Mouse (Mus musculus) neural tube, embryonic 14.5 days (tissue): Measurements from ENCODE around the gene Clp1. TPM values are rescaled to one million over a fixed set of nuclear protein-coding genes. Genes with fewer than 3 reads are reported as not detected.

ENCODE experiments used
- ATAC-seq: fragments of 200-750 bp; cut with Nextera tagmentation; 2 replicates; pipeline ENCODE4 v1.8.0; 2017; ENCODE audit warnings: low read depth, mild to moderate bottlenecking, moderate TSS enrichment, moderate library complexity
- H3K27ac ChIP-seq: fragments of 300-500 bp; sonication (generic); 2 replicates; pipeline ENCODE4 v1.5.1; 2014; ENCODE audit warnings: low read depth, mild to moderate bottlenecking, control low read depth, low read length, moderate library complexity, mixed read lengths
- H3K27me3 ChIP-seq: fragments of 300-500 bp; sonication (generic); 2 replicates; pipeline ENCODE4 v1.6.1; 2014; ENCODE audit warnings: low read length; ENCODE audit not compliant: control insufficient read depth, insufficient read depth
- H3K36me3 ChIP-seq: fragments of 300-500 bp; sonication (generic); 2 replicates; pipeline ENCODE4 v1.6.1; 2014; ENCODE audit warnings: low read length, mixed read lengths; ENCODE audit not compliant: control insufficient read depth, insufficient read depth
- H3K4me1 ChIP-seq: fragments of 300-500 bp; sonication (generic); 2 replicates; pipeline ENCODE4 v1.6.1; 2014; ENCODE audit warnings: low read length; ENCODE audit not compliant: control insufficient read depth, insufficient read depth
- H3K4me2 ChIP-seq: fragments of 300-500 bp; sonication (generic); 2 replicates; pipeline ENCODE4 v1.6.1; 2014; ENCODE audit warnings: mild to moderate bottlenecking, low read depth, low read length, control low read depth
- H3K4me3 ChIP-seq: fragments of 300-500 bp; sonication (generic); 2 replicates; pipeline ENCODE4 v1.5.1; 2014; ENCODE audit warnings: low read depth, low read length, control low read depth, mixed read lengths
- H3K9ac ChIP-seq: fragments of 300-500 bp; sonication (generic); replicated peaks from 2 replicates; pipeline ENCODE4 v1.6.1; 2014; ENCODE audit warnings: low read depth, mild to moderate bottlenecking, control low read depth, low read length, mixed read lengths
- H3K9me3 ChIP-seq: fragments of 300-500 bp; sonication (generic); 2 replicates; pipeline ENCODE4 v1.6.1; 2016; ENCODE audit warnings: low read length; ENCODE audit not compliant: control insufficient read depth
- WGBS: fragments of 180-500 bp; shearing (Covaris S2); extraction: QIAGEN DNeasy Blood & Tissue Kit; methylation state at CpG from one replicate; pipeline ENCODE4 v1.1.7; 2014; 5-methylcytosine and 5-hydroxymethylcytosine counted together
- polyA plus RNA-seq: library from polyadenylated mRNA; unstranded; fragments of >200 nt; fragmentation: Nextera tagmentation; extraction: Ambion mirVana; gene quantifications from 2 replicates; pipeline ENCODE4 v1.2.1, GENCODE M21; 2014

Gene Clp1
- polyA plus RNA-seq, 1 experiment from 2014 or later, result 20.6 TPM

DNA sequence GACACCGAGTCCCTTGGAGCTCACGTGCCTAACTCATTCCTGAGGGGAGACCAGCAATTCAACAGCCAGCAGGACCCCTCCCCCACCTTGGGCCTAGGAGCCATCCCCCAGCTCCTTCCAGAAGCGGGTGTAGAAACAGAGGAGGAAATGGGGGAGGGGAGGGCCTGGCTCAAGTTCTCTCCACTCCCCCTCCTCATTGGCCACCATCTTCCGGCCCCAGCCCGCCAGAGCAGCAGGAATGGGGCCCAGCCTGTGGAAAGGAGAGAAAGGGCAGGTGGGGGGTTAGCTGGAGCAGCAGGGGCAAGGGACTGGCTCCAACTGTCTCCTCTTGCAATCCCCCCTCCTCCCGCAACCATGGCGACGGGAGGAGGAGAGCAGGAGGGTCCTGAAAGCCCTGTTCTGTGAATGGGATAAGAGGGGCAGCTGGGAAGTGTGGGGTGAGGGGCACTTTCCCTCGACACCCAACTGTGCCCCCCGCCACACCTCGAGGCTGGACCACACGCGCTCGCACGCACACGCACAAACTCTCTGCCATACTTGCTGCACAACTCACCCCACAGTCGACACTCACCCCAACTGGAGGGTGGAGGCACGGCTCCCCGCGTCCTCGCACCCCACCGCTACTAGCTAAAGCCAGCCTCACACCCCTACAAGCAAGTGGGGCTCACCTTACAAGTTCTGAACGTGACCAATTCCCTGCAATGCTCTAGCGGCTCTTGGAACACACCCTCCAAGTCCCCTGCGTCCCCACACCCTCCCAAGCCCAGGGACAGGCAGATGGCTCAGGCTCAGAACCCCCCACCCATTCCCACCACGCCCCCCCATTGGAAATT is 15.5 kb upstream of the Clp1 start:
- peaks cover 23% of the 10 kb centered on the region for H3K4me1 ChIP-seq
- H3K4me3 ChIP-seq, result peak overlapping the region; percentile 80
- peak overlapping the region; percentile 94 for H3K27ac ChIP-seq
- H3K27me3 ChIP-seq, result no peaks in the 10 kb centered on the region
- H3K36me3 ChIP-seq, result no peaks in the 10 kb centered on the region
- peak; percentile 64 for ATAC-seq
- peak overlapping the region; percentile 78 for H3K4me2 ChIP-seq
- peak overlapping the region; percentile 85 for H3K9ac ChIP-seq
- WGBS, result under 1% methylated on average over 24 of the region's 26 CpGs
- no peaks in the 10 kb centered on the region for H3K9me3 ChIP-seq

DNA sequence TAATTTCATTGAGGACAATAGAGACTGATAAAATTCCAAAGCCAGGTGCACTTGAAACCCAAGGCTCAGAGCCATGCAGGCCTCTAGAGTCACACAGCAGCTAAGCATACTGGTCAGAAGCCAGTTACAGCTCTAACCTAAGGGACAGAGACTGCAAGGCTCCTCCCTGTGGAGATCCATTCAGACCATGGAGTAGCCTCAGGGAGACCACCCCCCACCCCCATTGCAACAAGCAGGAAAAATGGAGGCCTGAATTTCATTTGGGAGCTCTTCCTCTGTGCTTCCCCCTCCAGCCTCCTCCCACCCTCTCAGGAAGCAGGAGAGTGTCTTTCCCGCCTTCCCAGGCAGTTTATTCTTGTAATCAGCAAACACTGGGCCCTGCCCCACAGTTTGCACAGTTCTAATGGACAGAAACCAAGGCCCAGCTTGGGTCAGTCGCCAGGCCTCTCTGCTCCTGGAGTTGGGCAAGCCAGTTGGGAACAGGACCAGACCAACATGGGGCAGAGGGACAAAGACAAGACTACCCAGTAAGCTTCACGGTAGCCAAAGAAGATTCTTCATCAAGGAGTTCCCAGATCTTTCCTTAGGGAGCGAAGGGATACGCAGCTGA is 14.8 kb upstream of the Clp1 start:
- ATAC-seq, result peak; percentile 3; the same call in 1 of the 2 replicates
- H3K4me3 ChIP-seq, result peak overlapping the region; percentile 80
- H3K4me2 ChIP-seq, result peak overlapping the region; percentile 78
- H3K27ac ChIP-seq, result peak overlapping the region; percentile 56
- WGBS, result 5% methylated on average over 5 of the region's 5 CpGs
- H3K27me3 ChIP-seq, result no peaks in the 10 kb centered on the region
- H3K9me3 ChIP-seq, result no peaks in the 10 kb centered on the region
- H3K4me1 ChIP-seq, result peaks cover 30% of the 10 kb centered on the region
- H3K36me3 ChIP-seq, result no peaks in the 10 kb centered on the region
- peak overlapping the region; percentile 85; the same call in 1 of the 2 replicates for H3K9ac ChIP-seq

DNA sequence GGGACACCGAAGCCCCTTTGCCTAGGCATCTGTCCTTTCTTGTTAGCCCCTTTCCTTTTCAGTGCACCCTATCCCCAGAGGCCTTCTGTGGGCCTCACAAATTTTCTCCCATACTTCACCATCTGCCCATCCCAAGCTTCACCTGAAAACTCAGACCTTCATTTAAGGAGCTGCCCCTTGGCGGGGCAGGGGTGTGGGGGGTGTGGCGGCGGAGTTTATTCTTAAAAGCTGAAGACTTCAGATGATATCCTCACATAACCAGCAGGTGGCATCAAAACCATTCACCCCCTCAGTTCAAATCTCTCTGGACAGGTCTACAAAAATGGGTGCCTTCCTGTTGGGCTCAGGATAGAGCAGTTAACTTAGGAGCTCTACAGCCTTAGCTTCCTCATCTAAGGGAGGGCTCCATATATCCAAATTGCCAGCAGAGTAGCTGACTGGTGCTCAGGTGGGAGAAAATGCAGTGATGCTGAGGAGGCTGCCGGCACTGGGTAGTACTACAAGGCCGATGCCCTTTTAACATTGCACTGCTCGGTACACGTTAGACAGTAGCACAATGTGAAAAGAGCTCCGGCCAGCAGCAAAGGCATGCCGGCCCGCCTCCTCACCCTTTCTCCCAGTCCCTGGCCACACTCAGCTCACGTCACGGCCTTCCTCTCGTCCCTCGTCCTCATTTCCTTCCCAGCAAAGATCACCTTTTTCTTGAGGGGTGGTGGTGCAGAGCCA is 13.6 kb upstream of the Clp1 start:
- Histone ChIP-seq H3K27me3 (no peaks in the 10 kb centered on the region), H3K4me1 (peaks cover 41% of the 10 kb centered on the region), H3K4me3 (no peak overlapping the region), H3K4me2 (peak overlapping the region; percentile 78; the same call in 1 of the 2 replicates), H3K9ac (no peak overlapping the region), H3K36me3 (no peaks in the 10 kb centered on the region), H3K9me3 (no peaks in the 10 kb centered on the region), H3K27ac (no peak overlapping the region)
- ATAC-seq, result no peak
- WGBS, result 74% methylated on average over 15 of the region's 15 CpGs

DNA sequence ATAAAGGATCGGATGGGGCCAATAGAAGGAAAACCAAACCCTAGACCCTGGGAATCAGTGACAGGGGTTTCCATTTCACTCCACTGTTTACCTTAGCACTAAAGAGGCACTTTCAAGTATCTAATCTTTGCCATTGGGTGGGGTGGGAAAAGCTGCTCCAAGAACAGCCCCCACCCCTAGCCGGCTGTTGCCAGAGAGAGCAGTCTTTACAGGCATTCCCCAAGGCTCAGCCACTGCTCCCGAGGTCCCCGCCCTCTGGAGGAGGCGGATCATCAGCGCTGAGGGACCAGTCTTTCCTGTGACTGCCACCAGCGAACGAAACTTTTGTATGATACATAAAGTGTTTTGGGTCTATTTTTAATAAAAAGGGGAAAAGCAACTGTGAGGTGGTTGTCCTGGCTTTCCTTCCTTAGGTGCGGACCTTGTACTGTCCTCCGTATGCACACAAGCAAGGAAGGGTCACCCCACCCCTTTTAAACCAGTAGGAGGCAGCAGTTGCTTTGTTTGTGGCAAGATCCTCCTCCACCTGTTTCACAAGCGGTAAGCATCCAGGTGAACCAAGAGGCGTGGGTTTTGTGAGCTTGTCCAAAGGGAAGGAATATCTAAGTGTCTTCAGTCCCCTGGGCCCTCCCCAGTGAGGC is 11.2 kb upstream of the Clp1 start:
- no peak overlapping the region for H3K9ac ChIP-seq
- H3K4me3 ChIP-seq, result no peak overlapping the region
- H3K27me3 ChIP-seq, result no peaks in the 10 kb centered on the region
- no peaks in the 10 kb centered on the region for H3K9me3 ChIP-seq
- peaks cover 46% of the 10 kb centered on the region for H3K4me1 ChIP-seq
- H3K36me3 ChIP-seq, result no peaks in the 10 kb centered on the region
- peak overlapping the region; percentile 9; the same call in 1 of the 2 replicates for H3K4me2 ChIP-seq
- no peak for ATAC-seq
- 3% methylated on average over 12 of the region's 12 CpGs for WGBS
- no peak overlapping the region for H3K27ac ChIP-seq

DNA sequence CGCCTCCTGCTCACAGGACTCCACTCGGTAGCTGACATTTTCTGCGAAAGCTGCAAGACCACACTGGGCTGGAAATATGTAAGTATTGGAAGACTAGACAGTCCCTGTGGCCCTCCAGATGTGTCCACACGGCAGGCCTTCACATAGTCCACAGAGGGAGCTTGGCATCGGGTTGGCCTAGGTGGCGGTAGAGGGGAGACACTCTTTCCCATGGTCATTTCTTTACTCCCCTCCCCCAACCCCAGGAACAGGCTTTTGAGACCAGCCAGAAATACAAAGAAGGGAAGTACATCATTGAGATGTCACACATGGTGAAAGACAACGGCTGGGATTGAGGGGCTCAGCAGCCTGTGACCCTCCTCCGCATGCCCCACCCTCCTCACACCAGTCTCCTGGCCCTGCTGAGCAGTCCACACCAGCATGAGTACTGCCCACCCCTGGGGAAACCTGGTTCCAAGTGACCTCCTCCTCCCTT is 10.3 kb upstream of the Clp1 start:
- Histone ChIP-seq H3K9me3 (no peaks in the 10 kb centered on the region), H3K9ac (0 out of 2 replicates have a peak overlapping the region, but pooled peaks have one; percentile 16), H3K4me3 (no peak overlapping the region), H3K4me1 (peaks cover 50% of the 10 kb centered on the region), H3K27ac (peak overlapping the region; percentile 24; the same call in 1 of the 2 replicates), H3K36me3 (no peaks in the 10 kb centered on the region), H3K27me3 (no peaks in the 10 kb centered on the region), H3K4me2 (peak overlapping the region; percentile 84; the same call in 1 of the 2 replicates)
- ATAC-seq, result no peak; the same call in 1 of the 2 replicates
- 6% methylated on average over 8 of the region's 8 CpGs for WGBS

DNA sequence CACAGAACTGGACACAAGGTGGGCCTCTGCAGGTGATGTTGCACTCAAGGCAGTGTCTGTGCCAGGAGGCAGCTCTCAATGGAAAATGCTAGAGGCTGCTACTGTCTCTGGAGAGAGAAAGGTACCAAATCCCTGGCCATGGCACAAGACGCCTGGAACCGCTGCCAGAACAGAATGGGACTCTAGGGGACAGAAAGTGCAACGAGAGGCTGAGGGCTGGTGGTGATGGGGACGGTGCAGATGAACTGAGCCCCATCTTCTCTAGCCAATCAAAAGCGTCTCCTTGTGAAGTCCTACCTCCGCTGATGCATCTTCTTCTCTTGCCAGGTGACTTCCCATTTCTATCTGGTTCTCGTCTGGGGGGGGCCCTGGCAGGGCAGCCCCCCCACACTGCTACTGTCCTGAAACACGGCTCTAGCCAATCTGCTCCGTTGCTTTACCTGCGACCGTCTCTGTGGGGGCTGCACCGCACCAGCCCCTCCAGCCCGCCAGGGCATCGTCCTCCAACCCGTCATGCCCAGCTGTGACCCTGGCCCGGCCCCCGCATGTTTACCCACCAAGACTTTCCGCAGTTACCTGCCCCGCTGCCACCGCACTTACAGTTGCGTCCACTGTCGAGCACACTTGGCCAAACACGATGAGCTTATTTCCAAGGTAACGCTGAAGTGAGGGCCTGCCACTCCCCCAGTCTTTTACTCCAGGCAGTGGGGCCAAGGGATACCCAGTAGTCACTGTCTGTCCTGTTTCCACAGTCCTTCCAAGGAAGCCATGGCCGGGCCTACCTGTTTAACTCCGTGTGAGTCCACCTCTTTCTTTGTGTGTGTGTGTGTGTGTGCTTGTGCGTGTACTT is 9.4 kb upstream of the Clp1 start:
- Histone ChIP-seq H3K27ac (no peak overlapping the region), H3K9me3 (no peaks in the 10 kb centered on the region), H3K4me2 (peak overlapping the region; percentile 84), H3K36me3 (no peaks in the 10 kb centered on the region), H3K4me1 (peaks cover 43% of the 10 kb centered on the region), H3K9ac (peak overlapping the region; percentile 26; the same call in 1 of the 2 replicates), H3K4me3 (peak overlapping the region; percentile 23), H3K27me3 (no peaks in the 10 kb centered on the region)
- ATAC-seq, result no peak
- WGBS, result 6% methylated on average over 27 of the region's 27 CpGs

DNA sequence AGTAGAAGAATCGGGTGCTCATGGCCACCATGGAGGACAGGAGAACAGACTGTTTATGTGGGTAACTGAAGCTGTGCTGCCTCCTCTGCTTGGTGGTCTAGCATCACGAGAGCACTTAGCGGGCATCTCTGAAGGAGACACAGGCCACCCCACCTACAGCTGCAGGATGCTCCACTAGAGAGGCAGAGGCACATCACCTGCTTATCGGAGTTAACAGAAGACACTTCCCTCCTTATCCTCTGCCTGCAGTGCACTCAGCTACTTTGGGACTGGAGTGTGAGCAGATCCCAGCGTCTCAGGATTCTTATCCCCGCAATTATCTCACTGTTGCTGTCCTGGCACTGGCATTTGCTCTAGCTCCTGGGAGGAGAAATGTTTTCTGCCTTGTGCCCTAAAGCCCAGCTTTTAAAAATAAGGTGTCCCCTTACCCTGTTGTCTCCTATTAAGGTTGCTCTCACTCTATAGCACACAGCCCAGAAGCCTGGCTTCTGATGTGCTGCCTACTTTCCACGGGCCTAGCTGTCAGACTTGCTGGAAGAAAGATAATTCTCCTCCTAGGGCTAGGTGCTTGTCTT is 8.3 kb upstream of the Clp1 start:
- Histone ChIP-seq H3K4me1 (peaks cover 36% of the 10 kb centered on the region), H3K9ac (peak overlapping the region; percentile 90), H3K4me2 (peak overlapping the region; percentile 84), H3K9me3 (no peaks in the 10 kb centered on the region), H3K27ac (no peak overlapping the region), H3K27me3 (no peaks in the 10 kb centered on the region), H3K4me3 (peak overlapping the region; percentile 61), H3K36me3 (no peaks in the 10 kb centered on the region)
- 12% methylated on average over 7 of the region's 7 CpGs for WGBS
- ATAC-seq, result no peak
